Mouse (Mus musculus) adrenal gland, adult (tissue): Measurements from ENCODE around the gene Hormad1.
A peak's percentile ranks its signal among the peaks of the same experiment; 100 is the strongest.
"Not testable (repeated sequence)": the region's sequence is repeated elsewhere in the genome, so short reads cannot be mapped to it uniquely, and the experiment has no call there.

ENCODE experiments used
- DNase-seq, 2 experiments: peaks; one replicate each; pipeline ENCODE4 v3.0.0; 2022 to 2023; ENCODE audit warnings: low spot score in 1 of 2; ENCODE audit not compliant: inconsistent age in 2 of 2

The Hormad1 gene

DNA sequence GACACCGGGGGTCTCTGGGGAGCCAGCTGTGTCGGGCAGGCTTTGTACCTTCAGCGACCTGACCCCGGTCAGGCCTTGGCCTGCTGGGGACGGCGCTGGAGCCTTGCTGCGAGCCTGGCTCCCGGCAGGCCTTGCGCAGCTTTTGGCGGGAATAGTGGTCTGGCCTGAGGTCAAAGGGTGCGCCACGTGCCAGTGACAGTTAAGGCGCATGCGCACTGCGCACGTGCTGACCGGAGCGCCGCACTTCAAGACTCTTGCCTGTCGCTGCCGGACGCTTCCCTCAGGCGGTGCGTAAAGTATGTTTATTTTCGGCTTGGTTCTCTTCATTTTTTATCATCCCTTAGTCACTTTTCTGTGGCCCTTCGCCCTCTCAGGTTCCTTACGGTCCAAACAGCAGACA lies at the start of gene Hormad1:
Gene Hormad1 (plus strand): TSS at position 241 of the 400 bp plus-strand sequence.
- DNase-seq: no peak

- peak; percentile 45 to 55 for DNase-seq
Measured at GRCm38 (mm10) chr3:95511611-95512180, 47.8 kb upstream of the Hormad1 start.

GRCm38 (mm10) chr3:95516614-95517041 lies 42.8 kb upstream of the Hormad1 start:
- DNase-seq: no peak

DNA sequence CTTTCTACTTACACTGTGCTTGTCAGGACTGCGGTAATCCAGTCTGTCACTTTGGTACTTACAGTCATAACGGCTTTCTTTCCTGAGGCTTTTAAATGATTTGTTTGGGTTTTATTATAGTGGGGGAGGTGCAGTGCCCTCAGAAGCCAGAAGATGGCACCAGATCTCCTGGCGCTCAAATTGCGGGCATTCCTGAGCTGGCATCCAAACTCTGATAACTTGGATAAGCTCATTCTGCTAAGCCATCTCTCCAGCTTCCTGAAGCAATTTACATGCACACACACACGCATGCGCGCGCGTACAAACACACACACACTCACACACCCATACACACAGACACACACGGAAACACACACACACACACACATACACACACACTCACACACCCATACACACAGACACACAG lies 42.0 kb upstream of the Hormad1 start:
- DNase-seq: peak; percentile 73 to 90

GRCm38 (mm10) chr3:95518891-95519290 lies 40.6 kb upstream of the Hormad1 start:
- no peak for DNase-seq

DNA sequence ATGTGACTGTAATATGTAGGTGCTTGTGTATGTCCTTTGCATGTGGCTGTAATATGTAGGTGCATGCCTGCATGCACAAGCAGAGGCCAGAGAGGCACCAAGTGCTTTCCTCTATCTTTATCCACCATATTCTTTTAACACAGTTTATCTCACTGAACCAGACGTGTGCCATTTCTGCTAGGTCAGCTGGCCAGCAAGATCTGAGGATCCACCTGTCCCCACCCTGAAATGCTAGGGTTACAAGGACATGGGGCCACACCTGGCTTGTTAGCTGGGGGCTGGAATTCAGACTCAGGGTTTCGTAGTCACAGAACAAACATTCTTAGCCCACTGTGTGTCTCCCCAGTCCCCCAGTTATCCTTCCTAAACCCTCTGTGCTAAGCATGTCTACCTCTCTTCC lies 40.2 kb upstream of the Hormad1 start:
- DNase-seq: no peak

GRCm38 (mm10) chr3:95520100-95520499 lies 39.4 kb upstream of the Hormad1 start:
- no peak for DNase-seq

- DNase-seq: peak in 1 of 2 experiments; percentile 44
Measured at GRCm38 (mm10) chr3:95521168-95521567, 38.3 kb upstream of the Hormad1 start.

- no peak for DNase-seq
Measured at GRCm38 (mm10) chr3:95523662-95524061, 35.8 kb upstream of the Hormad1 start.

DNA sequence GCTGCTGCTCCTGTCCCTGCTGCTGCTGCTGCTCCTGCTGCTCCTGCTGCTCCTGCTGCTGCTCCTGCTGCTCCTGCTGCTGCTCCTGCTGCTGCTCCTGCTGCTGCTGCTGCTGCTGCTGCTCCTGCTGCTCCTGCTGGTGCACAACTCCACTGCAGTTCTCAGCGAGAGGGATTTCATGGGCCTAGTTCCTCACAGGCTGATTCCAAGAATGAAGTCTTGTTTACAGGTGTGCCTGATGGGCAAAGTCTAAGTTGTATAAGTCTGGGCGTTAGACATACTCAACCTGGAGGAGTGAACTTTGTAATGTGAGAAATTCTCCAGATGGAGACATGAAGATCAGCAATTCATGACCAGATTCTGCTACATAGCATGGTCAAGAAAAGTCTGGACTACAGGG lies 34.8 kb upstream of the Hormad1 start:
- DNase-seq: no peak

DNA sequence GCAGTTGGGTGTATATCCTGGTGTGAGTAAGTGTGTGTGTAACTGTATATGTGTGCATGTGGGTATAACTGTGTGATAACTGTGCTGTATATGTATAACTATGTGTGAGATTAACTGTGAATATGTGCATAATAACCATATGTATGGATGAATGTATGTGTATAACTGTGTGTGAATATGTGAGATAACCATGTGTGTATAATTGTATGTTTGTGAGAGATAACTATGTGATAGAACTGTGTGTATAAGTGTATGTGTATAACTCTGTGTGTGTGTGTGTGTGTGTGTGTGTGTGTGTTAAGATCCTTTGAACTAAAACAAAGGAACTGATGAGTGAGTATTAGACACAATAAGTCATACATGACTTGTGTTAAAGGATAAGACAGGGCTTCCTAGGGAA lies 33.4 kb upstream of the Hormad1 start:
- DNase-seq: no peak

GRCm38 (mm10) chr3:95526622-95527211 lies 32.8 kb upstream of the Hormad1 start, which contains the start of gene Ctss:
TSS of gene Ctss (plus strand) at chr3:95526786.
- no peak for DNase-seq

GRCm38 (mm10) chr3:95529814-95530213 lies 29.7 kb upstream of the Hormad1 start:
- DNase-seq: no peak

- no peak for DNase-seq
Measured at GRCm38 (mm10) chr3:95531025-95531424, 28.5 kb upstream of the Hormad1 start.

GRCm38 (mm10) chr3:95533364-95533763 lies 26.1 kb upstream of the Hormad1 start:
- DNase-seq: no peak

GRCm38 (mm10) chr3:95534927-95535326 lies 24.6 kb upstream of the Hormad1 start:
- DNase-seq: no peak

DNA sequence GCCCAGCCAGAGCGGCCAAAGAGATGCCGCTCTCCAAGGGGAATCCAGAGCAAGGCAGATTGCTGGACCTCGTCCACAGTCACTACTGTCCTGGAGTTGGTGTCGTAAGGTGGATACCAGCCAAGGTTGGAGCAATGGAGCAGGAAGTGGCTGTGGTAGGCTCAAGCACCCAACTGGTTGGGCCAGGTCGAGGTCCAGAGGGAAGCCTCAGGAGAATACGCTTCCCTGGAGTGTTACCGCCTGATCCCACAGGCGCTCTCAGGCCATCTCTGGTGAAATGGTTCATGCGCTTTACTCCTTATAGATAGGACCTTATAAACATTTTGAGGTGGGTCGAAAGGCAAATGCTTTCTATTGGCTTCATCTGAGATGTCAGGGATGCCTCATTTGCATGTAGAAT lies 20.5 kb upstream of the Hormad1 start:
- no peak for DNase-seq

- DNase-seq: no peak
Measured at GRCm38 (mm10) chr3:95539837-95540236, 19.6 kb upstream of the Hormad1 start.

GRCm38 (mm10) chr3:95541186-95541585 lies 18.3 kb upstream of the Hormad1 start:
- not testable (repeated sequence) for DNase-seq

DNA sequence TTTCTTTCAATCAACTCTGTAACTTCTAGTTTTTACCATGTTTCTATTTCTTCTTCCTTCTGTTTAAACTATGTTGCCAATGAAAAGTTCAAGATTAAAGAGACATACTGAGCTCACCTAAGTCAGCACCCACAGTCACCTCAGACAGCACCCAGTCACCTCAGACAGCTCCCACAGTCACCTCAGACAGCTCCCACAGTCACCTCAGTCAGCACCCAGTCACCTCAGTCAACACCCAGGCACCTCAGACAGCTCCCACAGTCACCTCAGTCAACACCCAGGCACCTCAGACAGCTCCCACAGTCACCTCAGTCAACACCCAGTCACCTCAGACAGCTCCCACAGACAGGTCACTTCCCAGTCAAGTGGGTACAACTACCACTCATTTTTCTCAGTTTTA lies 17.3 kb upstream of the Hormad1 start:
- no peak for DNase-seq

DNA sequence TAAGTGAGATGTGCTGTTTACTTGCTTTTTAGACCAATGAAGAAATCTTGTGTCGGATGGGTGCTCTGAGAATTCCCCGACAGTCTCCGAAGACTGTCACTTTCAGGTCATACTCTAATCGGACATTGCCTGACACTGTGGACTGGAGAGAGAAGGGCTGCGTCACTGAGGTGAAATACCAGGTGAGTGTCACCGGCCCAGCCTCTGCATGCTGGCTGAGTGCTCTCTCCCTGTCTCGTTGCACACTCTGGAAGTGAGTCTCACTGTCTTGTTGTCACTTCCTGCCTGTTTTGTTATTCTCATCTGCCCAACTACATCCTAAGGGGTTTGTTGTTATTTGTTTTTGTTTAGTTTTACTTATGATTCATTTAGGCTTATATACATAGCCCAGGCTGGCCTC lies 16.5 kb upstream of the Hormad1 start:
- no peak for DNase-seq

DNA sequence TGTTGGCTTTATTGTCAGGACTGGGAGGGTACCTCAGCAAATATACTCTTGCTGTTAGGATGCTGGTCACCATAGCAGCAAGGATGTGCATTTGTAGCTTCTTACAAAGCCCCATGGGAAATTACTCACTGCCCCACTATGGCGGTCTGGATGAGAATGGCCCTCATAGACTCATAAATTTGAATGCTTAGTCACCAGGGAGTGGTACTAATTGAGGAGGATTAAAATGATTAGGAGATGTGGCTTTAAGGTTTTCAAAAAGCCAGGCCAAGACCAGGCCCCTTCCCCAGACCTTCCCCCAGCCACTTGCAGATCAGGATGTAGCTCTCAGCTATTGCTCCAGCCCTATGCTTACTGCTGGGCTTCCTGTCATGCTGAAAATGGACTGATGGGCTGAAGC lies 9.3 kb upstream of the Hormad1 start:
- no peak for DNase-seq

- DNase-seq: peak; percentile 36 to 85
Measured at GRCm38 (mm10) chr3:95553986-95554385, 5.5 kb upstream of the Hormad1 start.
